Mouse (Mus musculus) testis, postnatal 14 days (tissue): ENCODE results near the gene Slc4a4.

Experiments
- DNase-seq: peaks from one replicate; pipeline ENCODE4 v3.0.0; 2021; ENCODE audit warnings: low spot score

Gene Slc4a4

GRCm38 (mm10) chr5:88917221-88917620, 30.6 kb downstream of the Slc4a4 start:
- no peak for DNase-seq

- DNase-seq, result no peak
Measured at GRCm38 (mm10) chr5:88917630-88918029, 31.0 kb downstream of the Slc4a4 start.

GRCm38 (mm10) chr5:88918538-88918937, 31.9 kb downstream of the Slc4a4 start:
- DNase-seq, result no peak

- DNase-seq, result no peak
Measured at GRCm38 (mm10) chr5:88925576-88925975, 39.0 kb downstream of the Slc4a4 start.

- DNase-seq, result peak; percentile 8
Measured at GRCm38 (mm10) chr5:88928201-88928916, 41.7 kb downstream of the Slc4a4 start.

GRCm38 (mm10) chr5:88929392-88930094, 42.9 kb downstream of the Slc4a4 start:
- DNase-seq, result peak; percentile 14

GRCm38 (mm10) chr5:88930129-88930528, 43.5 kb downstream of the Slc4a4 start:
- no peak for DNase-seq

GRCm38 (mm10) chr5:88930611-88931010, 44.0 kb downstream of the Slc4a4 start:
- DNase-seq, result no peak

GRCm38 (mm10) chr5:88931176-88931575, 44.6 kb downstream of the Slc4a4 start:
- no peak for DNase-seq

GRCm38 (mm10) chr5:88933454-88933853, 46.8 kb downstream of the Slc4a4 start:
- DNase-seq, result no peak

- no peak for DNase-seq
Measured at GRCm38 (mm10) chr5:88933946-88934345, 47.3 kb downstream of the Slc4a4 start.

- no peak for DNase-seq
Measured at GRCm38 (mm10) chr5:88938208-88938607, 51.6 kb downstream of the Slc4a4 start.

- no peak for DNase-seq
Measured at GRCm38 (mm10) chr5:88939151-88939550, 52.5 kb downstream of the Slc4a4 start.

- DNase-seq, result no peak
Measured at GRCm38 (mm10) chr5:88939782-88940181, 53.2 kb downstream of the Slc4a4 start.

GRCm38 (mm10) chr5:88941905-88942304, 55.3 kb downstream of the Slc4a4 start:
- DNase-seq, result no peak

- no peak for DNase-seq
Measured at GRCm38 (mm10) chr5:88945661-88946339, 59.2 kb downstream of the Slc4a4 start.

- no peak for DNase-seq
Measured at GRCm38 (mm10) chr5:88950337-88950736, 63.7 kb downstream of the Slc4a4 start.

- DNase-seq, result no peak
Measured at GRCm38 (mm10) chr5:88952757-88953577, 66.3 kb downstream of the Slc4a4 start.

GRCm38 (mm10) chr5:88957735-88958134, 71.1 kb downstream of the Slc4a4 start:
- no peak for DNase-seq

- no peak for DNase-seq
Measured at GRCm38 (mm10) chr5:88958966-88959365, 72.3 kb downstream of the Slc4a4 start.

- no peak for DNase-seq
Measured at GRCm38 (mm10) chr5:88959412-88959811, 72.8 kb downstream of the Slc4a4 start.
